Mouse (Mus musculus) embryonic facial prominence, embryonic 14.5 days (tissue): ENCODE data around the gene Smc3. TPM values are rescaled to one million over a fixed set of nuclear protein-coding genes. Genes with fewer than 3 reads are reported as not detected.
A peak's percentile ranks its signal among the peaks of the same experiment; 100 is the strongest.

ENCODE experiments used
- ATAC-seq: fragments of 200-750 bp; cut with Nextera tagmentation; 2 replicates; pipeline ENCODE4 v1.8.0; 2017; ENCODE audit warnings: low read depth, moderate number of reproducible peaks, moderate TSS enrichment
- DNase-seq: peaks from one replicate; pipeline ENCODE4 v3.0.0-alpha.2; 2015; ENCODE audit warnings: low spot score
- H3K27ac ChIP-seq: fragments of 300-500 bp; sonication (generic); replicated peaks from 2 replicates; pipeline ENCODE4 v1.5.1; 2014; ENCODE audit warnings: low read depth, mild to moderate bottlenecking, low read length, moderate library complexity
- H3K27me3 ChIP-seq: fragments of 300-500 bp; sonication (generic); replicated peaks from 2 replicates; pipeline ENCODE4 v1.6.1; 2014; ENCODE audit warnings: low read length; ENCODE audit not compliant: control insufficient read depth, insufficient read depth
- H3K36me3 ChIP-seq: fragments of 300-500 bp; sonication (generic); 2 replicates; pipeline ENCODE4 v1.6.1; 2014; ENCODE audit warnings: low read length, mixed read lengths; ENCODE audit not compliant: control insufficient read depth, insufficient read depth
- H3K4me1 ChIP-seq: fragments of 300-500 bp; sonication (generic); 2 replicates; pipeline ENCODE4 v1.6.1; 2014; ENCODE audit warnings: antibody characterized with exemption, low read length; ENCODE audit not compliant: control insufficient read depth, insufficient read depth
- H3K4me2 ChIP-seq: fragments of 300-500 bp; sonication (generic); 2 replicates; pipeline ENCODE4 v1.6.1; 2014; ENCODE audit warnings: low read depth, mild to moderate bottlenecking, low read length, moderate library complexity, mixed read lengths
- H3K4me3 ChIP-seq: fragments of 300-500 bp; sonication (generic); 2 replicates; pipeline ENCODE4 v1.5.1; 2014; ENCODE audit warnings: low read depth, mild to moderate bottlenecking, low read length
- H3K9ac ChIP-seq: fragments of 300-500 bp; sonication (generic); 2 replicates; pipeline ENCODE4 v1.6.1; 2014; ENCODE audit warnings: low read depth, mild to moderate bottlenecking, low read length, moderate library complexity, mixed read lengths
- H3K9me3 ChIP-seq: fragments of 300-500 bp; sonication (generic); 2 replicates; pipeline ENCODE4 v1.6.1; 2016; ENCODE audit warnings: low read length; ENCODE audit not compliant: control insufficient read depth
- WGBS: fragments of 180-500 bp; shearing (Covaris S2); extraction: QIAGEN DNeasy Blood & Tissue Kit; methylation state at CpG from one replicate; pipeline ENCODE4 v1.1.7; 2014; 5-methylcytosine and 5-hydroxymethylcytosine counted together
- polyA plus RNA-seq: library from polyadenylated mRNA; unstranded; fragments of >200 nt; fragmentation: Nextera tagmentation; extraction: Ambion mirVana; gene quantifications from 2 replicates; pipeline ENCODE4 v1.2.1, GENCODE M21; 2014

Gene Smc3
- polyA plus RNA-seq, 1 experiment from 2014 or later = 58.4 TPM

DNA sequence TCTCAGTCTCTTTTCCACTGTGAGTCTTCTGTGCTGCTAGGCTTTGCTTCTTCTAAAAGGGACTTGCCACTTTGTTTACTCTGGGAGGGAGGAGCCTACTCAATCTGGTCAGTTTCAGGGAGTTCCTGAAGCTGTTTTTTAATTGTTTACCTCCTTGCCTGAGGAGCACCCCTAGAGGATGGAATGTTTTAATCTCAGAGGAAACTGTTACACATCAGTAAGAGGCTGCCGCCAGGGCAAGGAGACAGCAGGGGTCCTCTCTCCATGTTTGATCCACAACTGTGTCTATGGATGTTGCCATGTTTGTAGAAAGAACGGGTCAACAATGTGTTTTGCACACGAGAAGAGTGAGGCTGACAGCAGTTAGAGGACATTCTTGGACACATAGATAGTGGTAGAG is 39.8 kb upstream of the Smc3 start:
- H3K27me3 ChIP-seq = no peaks in the 10 kb centered on the region
- peaks cover 2% of the 10 kb centered on the region; the same call in 1 of the 2 replicates for H3K4me1 ChIP-seq
- no peak for ATAC-seq
- H3K27ac ChIP-seq = no peak overlapping the region
- H3K9me3 ChIP-seq = no peaks in the 10 kb centered on the region
- no peak overlapping the region for H3K4me2 ChIP-seq
- no peak for DNase-seq
- 73% methylated on average over 3 of the region's 3 CpGs for WGBS
- no peaks in the 10 kb centered on the region for H3K36me3 ChIP-seq
- no peak overlapping the region for H3K9ac ChIP-seq
- no peak overlapping the region for H3K4me3 ChIP-seq

DNA sequence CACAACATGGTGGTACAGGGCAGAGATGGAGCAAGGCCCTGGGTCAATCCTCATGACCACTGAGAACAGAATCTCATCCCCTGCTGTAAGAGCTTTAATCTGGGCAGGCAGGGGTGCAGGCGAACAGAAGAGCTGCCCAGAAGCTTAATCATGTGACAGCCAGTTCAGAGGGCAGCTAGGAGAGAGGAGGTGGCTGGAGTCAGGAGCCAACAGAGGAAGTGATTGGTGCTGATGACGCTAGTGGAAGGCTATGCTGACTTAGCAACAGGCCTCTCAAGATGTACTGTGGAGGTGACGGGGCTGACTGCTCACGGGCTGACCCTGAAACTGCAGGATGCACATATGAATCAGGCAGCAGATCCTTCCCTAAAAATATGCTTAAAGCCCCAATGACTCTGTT is 36.0 kb upstream of the Smc3 start:
- Histone ChIP-seq H3K9ac (no peak overlapping the region), H3K36me3 (no peaks in the 10 kb centered on the region), H3K9me3 (no peaks in the 10 kb centered on the region), H3K4me1 (no peaks in the 10 kb centered on the region), H3K27me3 (no peaks in the 10 kb centered on the region), H3K4me3 (no peak overlapping the region), H3K4me2 (no peak overlapping the region), H3K27ac (no peak overlapping the region)
- ATAC-seq (no peak), DNase-seq (no peak)
- 43% methylated on average over 4 of the region's 4 CpGs for WGBS

DNA sequence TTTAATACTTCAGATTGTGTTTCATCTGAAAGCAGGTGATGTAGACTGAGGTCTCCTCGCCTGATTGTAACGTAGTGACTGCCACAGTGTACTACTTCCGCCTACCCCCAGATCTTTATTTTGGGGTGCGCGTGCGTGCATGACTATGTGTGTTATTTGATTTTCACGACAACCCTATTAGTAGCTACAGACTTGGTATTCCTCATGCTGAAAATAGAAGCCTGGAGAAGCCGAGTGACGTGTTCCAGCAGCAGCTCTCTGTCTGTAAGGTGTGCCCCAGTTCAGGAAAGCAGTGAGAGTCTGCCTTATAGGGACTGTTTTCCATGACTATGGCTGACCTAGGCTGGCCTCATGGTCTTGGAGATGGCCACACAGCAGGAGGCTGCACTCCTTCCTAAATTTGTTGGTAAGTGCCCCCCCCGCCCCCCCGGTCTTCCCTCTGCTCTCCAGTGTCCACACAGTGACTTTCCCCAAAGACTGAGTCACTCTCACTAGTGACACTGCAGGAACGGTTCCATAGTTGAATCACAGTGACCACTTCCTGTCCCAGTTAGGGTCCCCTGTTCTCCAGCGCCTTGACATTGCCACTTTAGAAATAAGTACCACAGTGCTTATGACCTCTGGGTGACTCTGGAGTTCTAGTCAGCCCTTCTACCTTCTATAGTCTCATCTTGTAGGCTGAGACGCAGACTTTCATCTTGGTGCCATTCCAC is 34.5 kb upstream of the Smc3 start:
- no peaks in the 10 kb centered on the region for H3K36me3 ChIP-seq
- no peak overlapping the region for H3K9ac ChIP-seq
- no peak for ATAC-seq
- H3K4me2 ChIP-seq = no peak overlapping the region
- DNase-seq = no peak
- H3K4me1 ChIP-seq = no peaks in the 10 kb centered on the region
- no peaks in the 10 kb centered on the region for H3K27me3 ChIP-seq
- H3K27ac ChIP-seq = no peak overlapping the region
- H3K4me3 ChIP-seq = no peak overlapping the region
- no peaks in the 10 kb centered on the region for H3K9me3 ChIP-seq
- WGBS = 91% methylated on average over 14 of the region's 14 CpGs

DNA sequence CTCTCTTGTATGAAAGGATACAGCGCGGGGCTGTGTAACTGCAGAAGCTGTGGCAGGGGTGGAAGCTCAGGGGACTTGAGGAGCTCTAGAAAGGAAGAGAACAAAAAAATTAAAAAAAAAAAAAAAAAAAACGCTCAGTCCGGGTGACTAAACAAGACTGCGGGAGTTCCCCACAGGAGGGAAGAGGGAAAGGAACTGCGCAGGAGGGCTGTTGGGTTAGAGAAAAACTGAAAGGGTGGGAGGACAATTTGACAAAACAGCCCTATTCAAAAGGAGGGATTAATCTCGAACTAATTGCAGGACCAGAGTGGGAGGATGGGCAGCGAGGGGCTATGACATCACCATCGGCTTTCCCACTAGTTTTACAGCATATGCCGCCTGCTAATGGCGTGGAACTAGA is 32.3 kb upstream of the Smc3 start:
- no peak for DNase-seq
- WGBS = 31% methylated on average over 11 of the region's 11 CpGs
- Histone ChIP-seq H3K9me3 (no peaks in the 10 kb centered on the region), H3K4me3 (no peak overlapping the region), H3K9ac (no peak overlapping the region; the same call in 1 of the 2 replicates), H3K4me2 (peak overlapping the region; percentile 4; the same call in 1 of the 2 replicates), H3K4me1 (no peaks in the 10 kb centered on the region; the same call in 1 of the 2 replicates), H3K36me3 (no peaks in the 10 kb centered on the region), H3K27me3 (no peaks in the 10 kb centered on the region), H3K27ac (no peak overlapping the region)
- ATAC-seq = no peak

DNA sequence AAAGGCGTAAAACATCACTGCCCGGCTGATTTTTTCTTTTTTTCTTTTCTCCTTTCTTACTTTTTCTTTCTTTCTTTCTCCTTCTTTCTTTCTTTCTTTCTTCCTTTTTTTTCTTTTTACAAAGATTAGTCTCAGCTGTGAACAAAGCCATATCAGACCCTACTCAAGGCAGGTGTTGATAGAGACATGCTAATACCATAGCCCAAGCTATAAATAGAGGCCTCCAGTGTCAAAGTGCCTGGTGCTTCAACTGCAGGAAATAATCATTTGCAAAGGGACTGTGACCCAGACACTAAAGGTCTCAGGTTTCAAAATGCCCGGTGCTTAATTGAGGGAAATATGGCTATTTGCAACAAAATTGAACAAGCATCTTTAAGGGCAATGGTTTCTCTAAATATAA is 31.6 kb upstream of the Smc3 start:
- Histone ChIP-seq H3K27ac (no peak overlapping the region), H3K9ac (no peak overlapping the region), H3K36me3 (no peaks in the 10 kb centered on the region), H3K9me3 (no peaks in the 10 kb centered on the region), H3K4me1 (no peaks in the 10 kb centered on the region; the same call in 1 of the 2 replicates), H3K4me3 (no peak overlapping the region), H3K4me2 (no peak overlapping the region), H3K27me3 (no peaks in the 10 kb centered on the region)
- 65% methylated on average over 3 of the region's 3 CpGs for WGBS
- ATAC-seq = no peak
- no peak for DNase-seq

DNA sequence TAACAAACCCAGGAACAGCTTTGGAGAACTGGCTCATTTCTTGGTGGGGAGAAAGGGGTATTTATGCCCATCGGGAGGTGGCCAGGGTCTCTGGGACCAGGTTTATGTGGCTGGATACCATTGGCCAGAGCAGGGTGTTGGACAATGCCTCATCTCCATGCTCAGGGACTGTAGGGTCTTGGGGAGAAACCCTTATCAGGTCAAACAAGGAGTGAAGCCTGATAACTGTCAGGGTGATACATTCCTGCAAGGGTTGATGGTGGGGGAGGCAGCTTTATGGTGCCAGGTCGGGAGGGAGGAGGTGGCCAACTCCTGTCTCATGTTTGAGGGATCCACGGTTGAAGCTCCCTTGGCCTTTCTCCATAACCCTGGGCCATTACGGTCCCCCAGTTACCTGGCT is 29.1 kb upstream of the Smc3 start:
- ATAC-seq = no peak
- H3K27me3 ChIP-seq = no peaks in the 10 kb centered on the region
- WGBS = 81% methylated on average over 4 of the region's 4 CpGs
- no peaks in the 10 kb centered on the region; the same call in 1 of the 2 replicates for H3K4me1 ChIP-seq
- H3K27ac ChIP-seq = no peak overlapping the region
- no peaks in the 10 kb centered on the region for H3K36me3 ChIP-seq
- no peak overlapping the region for H3K4me2 ChIP-seq
- H3K9ac ChIP-seq = no peak overlapping the region
- H3K4me3 ChIP-seq = no peak overlapping the region
- H3K9me3 ChIP-seq = no peaks in the 10 kb centered on the region
- no peak for DNase-seq

DNA sequence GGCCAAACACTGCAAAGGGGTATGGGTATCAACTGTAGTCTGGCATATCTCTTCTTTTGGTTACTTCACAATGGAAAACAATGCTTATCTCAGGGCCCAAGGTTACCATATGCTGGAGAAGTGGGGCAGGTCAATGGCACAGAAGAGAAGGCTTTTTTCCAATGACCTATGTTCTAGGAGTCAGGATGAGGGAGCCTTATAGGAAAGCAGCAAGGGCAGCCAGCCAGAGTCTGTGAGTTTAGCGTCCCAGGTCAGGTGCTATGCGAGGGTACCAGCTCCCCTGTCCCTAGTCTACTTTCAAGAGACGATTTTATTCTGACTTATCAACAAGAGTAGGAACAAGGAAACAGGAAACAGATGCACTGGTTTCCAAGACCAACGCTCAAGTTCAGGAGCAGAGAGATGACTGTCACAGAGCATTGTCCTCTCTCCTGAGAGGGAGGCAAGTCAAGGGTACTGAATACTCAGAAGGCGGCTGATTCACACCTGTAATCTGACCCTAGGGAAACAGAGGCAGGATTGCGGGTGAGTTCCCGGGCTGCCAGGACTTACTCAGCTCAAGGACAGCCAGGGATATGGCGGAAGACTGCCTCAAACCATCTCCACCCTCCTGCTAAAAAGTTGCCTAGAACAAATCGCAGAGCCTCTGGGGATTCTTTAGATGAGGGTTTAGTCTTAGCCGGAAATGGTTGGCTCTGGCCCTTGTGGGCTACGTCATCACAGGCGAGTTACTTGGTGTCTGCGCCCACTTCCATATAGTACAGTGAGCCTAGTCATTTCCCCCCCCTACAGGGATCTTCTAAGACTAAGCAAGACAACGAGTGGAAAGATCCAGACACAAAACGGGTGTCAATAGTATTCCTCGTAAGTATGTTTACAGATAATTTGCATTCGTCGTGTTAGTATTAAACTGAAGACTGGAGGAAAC is 28.4 kb upstream of the Smc3 start:
- Histone ChIP-seq H3K36me3 (no peaks in the 10 kb centered on the region), H3K27ac (no peak overlapping the region), H3K4me3 (no peak overlapping the region), H3K4me2 (no peak overlapping the region), H3K9me3 (no peaks in the 10 kb centered on the region), H3K9ac (no peak overlapping the region), H3K27me3 (no peaks in the 10 kb centered on the region), H3K4me1 (no peaks in the 10 kb centered on the region; the same call in 1 of the 2 replicates)
- DNase-seq (no peak), ATAC-seq (no peak)
- 72% methylated on average over 18 of the region's 18 CpGs for WGBS

DNA sequence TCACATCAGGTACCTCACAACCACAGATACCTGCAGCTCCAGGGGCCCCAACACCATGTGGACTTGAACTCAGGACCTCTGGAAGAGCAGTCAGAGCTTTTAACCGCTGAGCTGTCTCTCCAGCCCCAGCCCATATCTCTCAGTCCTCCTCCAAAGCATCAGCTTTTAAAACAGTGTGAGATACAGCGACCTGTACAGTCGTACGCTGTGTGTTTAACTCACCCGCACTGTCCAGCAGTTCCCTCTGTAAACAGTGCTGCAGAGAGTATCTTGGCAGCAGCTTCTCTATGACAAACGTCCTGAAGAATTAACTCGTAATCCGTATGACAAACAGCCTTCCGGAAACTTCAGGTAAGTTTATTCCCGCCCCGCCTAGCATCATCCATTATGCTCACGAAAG is 27.6 kb upstream of the Smc3 start:
- H3K27ac ChIP-seq = no peak overlapping the region
- 78% methylated on average over 12 of the region's 12 CpGs for WGBS
- no peaks in the 10 kb centered on the region for H3K36me3 ChIP-seq
- peak; percentile 24 for DNase-seq
- H3K4me3 ChIP-seq = no peak overlapping the region
- H3K4me2 ChIP-seq = no peak overlapping the region
- H3K9me3 ChIP-seq = no peaks in the 10 kb centered on the region
- ATAC-seq = 0 out of 2 replicates have a peak, but pooled peaks have one; percentile 60
- H3K9ac ChIP-seq = no peak overlapping the region
- H3K27me3 ChIP-seq = no peaks in the 10 kb centered on the region
- H3K4me1 ChIP-seq = no peaks in the 10 kb centered on the region; the same call in 1 of the 2 replicates
